Mouse (Mus musculus) c-Kit-negative CD71-positive TER-119-positive erythroid progenitor cells, embryonic 14.5 days (primary cell): Measurements from ENCODE around the gene Elmod3.
A peak's percentile ranks its signal among the peaks of the same experiment; 100 is the strongest.

Experiments
- DNase-seq: peaks from one replicate; pipeline ENCODE4 v3.0.0-alpha.2; 2013; ENCODE audit warnings: low read depth, low spot score

Gene Elmod3

DNA sequence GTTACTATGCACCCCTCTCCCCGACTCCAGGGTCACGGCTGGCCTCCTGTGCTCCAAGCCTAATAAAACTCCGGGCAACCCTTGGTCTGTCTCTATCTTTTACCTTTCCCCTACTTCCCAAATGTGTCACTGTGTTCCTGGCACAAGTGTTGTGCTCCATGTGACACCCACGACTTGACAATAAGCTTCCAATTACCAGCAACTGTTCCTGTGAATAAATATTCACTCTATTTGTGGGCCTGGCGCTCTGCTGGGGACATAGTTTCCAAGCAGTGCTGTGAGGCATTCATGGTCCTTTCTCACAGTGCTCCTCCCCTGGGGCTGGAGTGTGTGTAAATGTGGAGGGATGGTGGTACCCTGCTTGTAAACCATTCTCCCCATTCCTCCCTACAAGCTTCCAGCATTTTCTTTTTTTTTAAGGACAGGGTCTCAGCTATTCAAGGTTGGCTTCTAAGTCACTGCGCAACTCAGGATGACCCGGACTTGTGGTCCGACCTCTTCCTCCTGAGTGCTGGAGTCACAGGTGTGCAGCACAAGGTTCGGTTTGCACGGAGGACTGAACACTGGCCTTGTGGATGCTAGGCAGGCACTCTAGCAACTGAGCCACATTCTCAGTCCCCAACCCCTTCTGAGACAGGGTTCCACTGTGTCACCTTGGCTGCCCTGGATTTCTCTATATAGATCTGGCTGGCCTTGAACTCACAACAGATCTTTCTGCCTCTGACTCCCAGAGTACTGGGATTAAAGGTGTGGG lies 27.4 kb downstream of the Elmod3 start:
- DNase-seq: no peak

DNA sequence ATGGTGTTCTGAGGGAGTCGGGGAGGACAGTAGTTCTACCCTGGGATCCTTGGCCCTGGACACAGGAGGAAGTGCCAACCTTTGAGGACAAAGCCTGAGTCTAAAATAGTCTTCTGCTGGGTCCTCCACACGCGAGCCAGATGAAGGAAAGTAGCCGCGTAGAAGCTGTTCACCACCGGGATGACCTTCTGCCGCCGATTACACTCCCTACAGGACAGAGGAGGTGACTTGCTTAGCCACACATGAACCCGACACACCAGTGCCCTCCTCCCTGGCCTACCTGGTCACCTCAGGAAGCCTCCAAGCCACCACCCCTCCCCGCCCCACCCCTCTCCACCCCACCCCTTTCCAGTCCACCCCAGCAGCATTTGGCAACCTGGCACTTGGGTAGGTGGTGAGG lies 29.5 kb downstream of the Elmod3 start:
- no peak for DNase-seq

DNA sequence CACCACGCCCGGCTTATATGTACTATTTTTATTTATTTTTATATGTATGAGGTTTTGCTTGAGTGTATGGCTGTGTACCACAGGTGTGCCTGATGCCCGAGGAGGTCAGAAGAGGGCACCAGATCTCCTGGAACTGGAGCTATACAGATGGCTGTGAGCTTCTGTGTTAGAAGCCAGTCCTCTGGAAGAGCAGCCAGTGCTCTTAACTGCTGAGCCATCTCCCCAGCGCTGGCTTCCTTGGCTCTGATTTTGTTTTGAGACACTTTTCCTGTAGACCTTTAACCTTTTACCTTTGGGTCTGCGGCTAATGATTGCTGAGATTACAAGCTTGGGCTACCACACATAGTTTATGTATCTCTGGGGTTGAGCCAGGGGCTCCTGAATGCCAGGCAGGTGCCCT lies 30.7 kb downstream of the Elmod3 start:
- no peak for DNase-seq

DNA sequence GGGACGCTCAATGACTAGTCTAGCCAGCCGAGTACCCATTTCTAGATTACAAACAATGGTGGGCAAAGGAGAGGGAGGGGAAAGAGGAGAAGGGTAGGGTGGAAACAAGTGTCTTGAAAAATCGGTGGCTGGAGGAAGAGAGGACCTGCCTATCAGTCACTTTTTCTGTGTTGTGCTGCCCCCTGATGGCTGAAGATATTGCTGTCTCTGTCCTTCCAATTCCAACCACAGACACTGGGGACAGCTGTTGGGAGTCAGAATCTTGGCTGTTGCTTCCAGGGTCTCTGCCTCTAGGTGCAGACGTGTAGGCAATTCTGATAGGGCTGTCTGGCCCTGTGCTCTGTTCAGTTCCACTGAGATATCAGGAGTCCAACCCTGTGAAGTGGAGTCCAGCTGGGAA lies 32.2 kb downstream of the Elmod3 start:
- peak; percentile 42 for DNase-seq

DNA sequence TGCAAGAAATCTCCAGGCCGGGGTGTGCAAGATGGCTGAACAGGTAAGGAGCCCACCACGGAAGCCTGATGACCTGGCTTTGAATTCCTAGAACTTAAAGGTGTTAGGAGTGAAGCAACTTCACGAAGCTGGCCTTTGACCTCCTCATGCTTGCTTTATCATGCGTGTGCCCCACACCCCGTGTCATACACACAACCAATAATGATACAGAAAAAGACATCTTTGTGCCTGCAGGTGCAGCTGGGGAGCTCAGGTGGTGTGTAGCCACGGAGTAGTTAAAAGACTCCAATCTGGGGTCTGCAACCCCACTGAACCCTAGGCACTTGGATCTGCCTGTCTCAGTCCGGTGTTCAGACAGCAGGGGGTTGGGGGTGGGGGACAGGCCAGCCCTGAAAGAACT lies 32.7 kb downstream of the Elmod3 start:
- no peak for DNase-seq

DNA sequence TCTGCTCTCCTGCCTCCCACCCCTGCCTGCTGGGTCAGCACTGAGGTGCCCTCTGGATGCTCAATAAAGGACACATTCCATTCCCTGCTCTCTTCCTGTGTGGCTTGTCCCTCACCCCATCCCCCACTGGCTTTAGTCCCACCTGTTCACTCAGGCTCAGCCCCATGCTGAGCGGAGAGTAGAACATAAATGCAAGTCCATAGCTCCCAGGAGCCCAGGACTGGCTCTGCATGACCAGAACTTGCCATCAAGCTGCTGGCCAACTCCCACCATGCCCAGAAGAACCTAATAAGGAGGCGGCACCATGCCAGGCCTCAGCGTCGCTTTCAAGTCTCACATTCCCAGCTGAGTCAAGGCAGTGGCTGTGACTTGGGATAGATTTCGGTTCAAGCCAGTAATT lies 35.3 kb downstream of the Elmod3 start:
- no peak for DNase-seq

DNA sequence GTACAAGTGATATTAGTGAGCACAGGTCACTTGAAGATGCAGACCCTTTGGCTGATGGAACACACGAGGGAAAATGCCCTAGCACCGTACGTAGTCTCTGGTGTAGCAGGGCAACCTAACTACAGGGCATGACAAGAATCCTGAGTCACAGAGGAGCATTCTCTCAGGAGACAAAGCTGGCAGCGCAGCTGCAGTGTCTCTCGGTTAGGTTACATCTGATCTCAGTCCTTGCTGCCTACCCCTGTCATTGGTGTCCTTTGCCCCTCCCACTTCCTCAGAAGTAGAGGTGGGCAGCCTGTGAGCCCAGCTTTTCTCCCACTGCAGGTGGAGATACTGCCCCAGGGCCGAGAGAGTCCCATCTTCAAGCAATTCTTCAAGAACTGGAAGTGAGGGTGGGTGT lies 35.7 kb downstream of the Elmod3 start:
- DNase-seq: no peak

DNA sequence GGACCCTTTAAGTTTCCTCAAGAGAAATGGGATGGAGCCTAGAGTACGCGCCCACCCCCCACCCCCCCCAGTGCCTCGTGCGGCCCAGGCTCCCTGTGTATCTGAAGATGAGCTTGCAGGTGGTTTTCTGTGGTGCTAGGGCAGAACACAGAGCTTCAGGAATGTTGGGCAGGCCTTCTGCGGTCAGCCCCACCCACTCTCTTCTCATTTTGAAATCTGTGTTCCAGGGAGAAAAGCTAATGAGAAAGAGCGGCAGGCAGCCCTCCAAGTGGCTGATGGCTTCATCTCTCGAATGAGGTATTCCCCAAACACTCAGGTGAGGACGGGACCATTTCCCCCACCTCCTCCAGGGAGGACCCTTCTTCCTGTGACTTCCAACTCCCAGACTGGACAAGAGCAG lies 37.4 kb downstream of the Elmod3 start:
- DNase-seq: no peak

DNA sequence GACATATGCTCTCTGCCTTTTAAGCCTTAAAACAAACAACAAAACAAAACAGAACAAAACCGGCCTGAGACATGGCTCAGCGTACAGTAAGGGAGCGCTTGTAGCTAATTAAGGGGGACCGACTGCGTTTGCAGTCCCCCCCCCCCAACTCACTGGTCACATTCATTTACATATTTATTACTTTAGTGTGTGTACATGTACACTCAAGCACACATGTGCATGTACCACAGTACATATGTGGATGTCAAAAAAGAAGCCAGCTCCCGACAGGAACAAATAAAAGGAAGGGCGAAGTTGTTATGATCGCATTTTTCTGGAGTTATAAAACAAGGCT lies 45.2 kb downstream of the Elmod3 start:
- DNase-seq: no peak

DNA sequence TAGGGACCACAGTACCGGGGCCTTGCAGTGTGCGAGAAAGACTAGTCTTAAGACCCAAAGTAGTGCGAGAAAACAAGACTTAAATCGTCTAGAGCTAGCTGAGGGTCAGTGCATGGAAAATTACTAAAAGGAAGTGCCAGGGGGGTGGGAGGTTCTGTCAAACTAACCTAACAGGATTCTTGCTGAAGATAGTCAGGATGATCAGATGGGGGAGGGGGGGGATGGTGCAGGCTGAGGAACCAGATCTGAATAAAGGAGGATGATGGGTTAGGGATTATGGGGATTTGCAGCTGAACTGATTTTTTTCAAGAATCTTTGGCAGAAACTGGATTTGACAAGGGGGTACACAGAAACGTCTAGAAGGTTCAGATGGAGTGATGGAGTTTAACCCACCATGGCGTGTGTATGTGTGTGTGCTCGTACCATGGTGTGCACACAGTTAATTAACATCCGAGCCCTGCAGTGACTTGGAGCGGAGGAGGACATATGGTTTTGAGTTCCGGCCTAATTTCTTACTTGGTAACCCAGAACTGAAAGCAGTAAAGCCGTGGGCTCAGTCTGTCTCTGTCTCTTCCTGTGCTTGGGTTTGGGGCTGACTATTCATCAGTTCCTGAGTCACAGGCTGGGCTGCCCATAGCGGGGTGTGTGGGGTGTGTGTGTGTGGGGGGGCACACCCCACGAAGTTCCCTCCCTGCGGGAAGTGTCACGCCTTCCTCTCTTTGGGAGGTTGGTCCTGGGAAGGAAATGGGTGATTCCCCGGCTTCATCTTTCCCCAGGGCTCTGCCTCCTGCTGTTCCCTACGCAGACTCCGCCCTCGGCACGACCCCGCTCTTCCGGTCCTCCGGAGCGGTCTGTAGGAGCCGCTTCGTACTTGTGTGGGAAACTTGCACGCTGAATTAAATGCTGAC lies 45.8 kb downstream of the Elmod3 start:
- no peak for DNase-seq

DNA sequence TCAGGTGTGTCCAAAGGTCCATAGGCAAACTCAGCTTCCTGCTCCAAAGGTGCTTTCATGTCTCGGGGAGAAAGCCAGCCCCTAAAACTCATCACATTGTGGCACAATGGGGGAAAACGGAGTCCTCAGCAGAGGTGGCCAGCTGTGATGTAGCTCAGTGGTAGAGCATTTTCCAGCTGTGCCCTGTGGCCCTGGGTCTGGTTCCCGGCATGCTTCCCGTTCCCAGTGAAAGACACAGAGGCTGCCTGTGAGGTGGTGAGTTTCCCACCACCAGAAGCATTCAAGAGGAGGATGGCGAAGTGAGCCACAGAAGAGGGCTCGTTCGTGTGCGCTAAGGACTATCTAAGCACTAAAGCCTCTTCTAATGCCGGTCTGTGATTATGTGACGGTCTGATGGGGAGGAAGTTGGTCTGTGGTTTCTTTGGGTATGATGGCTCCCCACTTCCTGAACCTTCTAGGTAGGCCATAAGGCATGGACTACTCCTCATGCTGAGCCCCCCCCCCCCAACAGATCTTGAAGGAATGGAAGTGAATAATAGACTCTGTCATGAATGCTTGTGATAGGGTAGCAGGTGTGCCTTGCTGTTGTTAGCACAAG lies 47.6 kb downstream of the Elmod3 start:
- DNase-seq: no peak

DNA sequence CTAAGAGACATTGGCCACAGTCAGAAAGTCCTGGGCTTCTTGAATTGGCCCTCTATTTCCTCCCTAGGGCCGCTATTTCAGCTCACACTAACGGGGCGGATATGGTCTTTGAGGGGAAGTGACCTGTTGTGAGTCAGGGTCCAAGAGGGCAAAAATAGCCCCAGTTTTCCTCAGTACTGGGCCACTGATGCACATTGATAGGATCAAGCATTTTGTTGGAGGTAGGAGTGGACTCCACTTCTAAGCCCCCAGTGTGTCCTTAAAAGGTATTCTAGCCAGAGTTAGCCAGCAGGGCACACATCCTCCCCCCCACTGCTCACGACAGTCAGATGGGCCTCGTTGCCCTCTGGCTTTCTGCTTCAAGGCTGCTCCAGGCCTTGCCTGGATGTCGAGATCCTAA lies 48.2 kb downstream of the Elmod3 start:
- no peak for DNase-seq

DNA sequence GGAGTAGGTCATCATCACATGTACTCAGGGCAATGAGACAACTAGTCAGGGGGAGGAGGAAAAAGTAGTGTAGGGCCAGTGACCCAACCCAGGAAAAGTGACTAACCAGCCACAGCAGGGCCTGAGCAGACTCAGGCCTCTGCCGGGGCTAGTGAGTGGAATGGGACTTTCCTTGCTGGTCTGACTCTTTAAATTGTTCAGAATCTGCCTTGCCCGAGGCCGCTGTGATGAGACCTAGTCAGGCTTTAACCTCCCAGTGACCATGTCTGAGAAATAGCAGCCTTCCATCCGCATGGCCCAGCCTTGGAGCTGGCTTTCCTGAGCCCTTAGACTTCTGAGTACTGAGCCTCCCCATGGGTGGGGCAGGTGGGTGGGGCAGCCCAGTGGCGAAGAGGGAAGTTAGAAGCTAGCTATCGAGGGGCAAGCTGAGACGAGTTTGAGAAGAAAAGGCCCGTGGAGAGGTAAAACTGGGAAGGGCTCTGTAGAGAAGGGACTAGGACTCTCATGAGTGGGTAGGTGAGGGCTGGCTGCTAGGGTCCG lies 49.1 kb downstream of the Elmod3 start:
- peak; percentile 28 for DNase-seq

DNA sequence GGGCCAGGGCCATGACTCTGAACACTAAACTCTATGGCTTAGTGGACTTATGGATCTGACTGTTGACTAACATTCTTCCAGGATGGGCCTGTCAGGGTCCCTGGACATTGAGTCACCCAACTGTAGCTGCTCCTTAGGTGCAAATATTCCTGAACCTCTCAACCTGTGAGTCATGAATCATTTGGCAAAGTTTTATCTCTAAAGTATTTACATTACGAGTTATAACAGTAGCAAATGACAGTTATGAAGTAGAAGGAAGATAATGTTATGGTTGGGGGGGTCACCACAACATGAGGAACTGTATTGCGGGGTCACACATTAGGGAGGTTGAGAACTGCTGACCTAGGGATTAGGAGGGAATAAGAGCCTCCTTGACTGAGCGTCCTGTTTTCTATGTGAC lies 50.4 kb downstream of the Elmod3 start:
- no peak for DNase-seq

DNA sequence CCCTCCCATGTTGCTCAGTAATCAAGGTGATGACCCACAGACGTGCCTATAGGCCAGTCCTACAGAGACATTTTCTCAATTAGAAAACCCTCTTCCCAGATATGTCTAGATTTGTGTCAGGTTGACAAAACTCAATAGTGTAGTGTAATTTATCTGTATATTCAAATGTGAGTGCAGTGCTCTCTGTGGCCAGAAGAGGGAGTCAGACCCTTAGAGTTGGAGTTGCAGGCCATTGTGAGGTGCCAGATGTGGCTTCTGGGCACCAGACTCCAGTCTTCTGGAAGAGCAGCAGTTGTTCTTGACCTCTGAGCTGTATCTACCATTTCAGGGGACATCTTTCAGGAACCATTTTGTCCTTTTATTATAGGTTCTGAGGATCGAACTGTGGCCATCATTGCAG lies 51.1 kb downstream of the Elmod3 start:
- DNase-seq: no peak

DNA sequence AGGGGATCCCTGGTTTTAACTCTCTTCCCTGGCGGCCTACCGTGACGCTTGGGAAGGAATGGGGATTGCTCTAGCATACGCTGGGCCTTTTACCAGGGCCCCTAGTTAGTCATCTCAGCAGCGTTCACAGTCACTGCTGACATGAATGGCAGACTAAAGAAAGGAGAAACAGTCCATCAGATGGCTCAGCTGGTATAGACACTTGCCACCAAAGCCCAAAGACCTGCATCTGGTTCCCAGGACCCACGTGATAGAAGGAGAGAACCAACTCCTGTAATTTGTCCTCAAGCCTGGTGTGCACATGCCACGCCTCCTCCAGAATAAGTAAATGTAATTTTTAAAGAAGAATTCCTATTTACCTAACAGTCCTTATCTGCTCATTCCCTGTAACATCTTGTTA lies 52.8 kb downstream of the Elmod3 start:
- DNase-seq: no peak

DNA sequence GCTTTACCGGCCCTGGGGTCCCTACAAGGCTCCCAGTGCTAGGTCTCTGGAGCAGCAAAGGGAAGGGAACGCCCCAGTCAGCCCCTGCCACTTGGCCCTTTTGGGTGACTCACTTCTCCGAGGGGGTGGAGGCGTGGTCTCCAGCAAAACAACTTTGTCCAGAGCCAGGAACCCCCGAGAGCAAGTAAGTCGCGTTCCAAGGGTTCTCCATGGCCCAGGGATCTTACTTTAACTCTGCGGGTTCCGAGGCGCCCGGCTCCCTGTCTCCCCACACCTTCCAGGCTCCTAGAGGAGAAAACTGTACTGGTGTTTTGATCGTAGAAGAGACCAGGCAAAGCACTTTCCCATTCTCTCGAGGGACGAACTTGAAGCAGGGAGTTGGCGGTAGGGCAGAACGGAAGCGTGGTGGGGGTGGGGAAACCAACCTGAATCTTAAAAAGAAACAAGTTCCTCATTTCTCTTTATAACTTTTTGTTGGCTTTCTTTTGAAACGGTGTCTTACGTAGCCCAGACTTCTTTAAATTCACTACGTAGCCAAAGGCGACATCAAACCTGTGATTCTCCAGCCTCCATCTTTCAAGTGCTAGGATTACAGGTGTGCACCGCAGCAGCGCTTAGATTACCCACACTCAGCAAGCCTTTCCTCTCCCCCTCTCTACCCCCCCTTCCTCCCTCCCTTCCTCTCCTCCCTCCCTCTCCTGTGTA lies 53.8 kb downstream of the Elmod3 start, which contains the start of gene Capg:
Gene Capg (plus strand): TSS at position 109 of the 705 bp plus-strand sequence.
- no peak for DNase-seq

DNA sequence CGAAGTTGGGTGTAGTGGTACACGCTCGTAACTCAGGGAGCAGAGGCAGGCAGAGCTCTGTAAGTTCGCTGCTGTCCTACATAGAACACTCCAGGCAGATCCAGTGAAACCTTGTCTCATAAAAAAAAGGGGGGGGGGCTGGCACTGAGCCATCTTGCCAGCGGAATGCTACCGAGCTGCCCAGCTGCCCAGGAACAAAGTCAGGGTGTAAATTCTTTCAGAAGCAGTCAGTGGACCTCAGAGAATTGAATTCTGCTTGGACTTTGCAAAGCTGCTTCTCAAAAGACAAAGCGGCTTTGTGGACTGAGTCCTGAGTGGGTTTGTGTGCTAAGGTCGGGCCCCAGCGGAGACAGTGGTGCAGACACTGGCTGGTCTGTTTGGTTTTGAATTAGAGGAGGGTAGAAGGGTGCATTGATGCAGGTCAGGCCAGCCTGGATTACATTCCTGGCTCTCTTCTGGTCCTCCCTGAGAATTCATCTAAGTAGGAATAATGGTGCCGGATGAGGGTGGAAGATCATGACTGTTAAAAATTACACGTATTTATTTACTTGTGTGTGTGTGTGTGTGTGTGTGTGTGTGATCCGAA lies 54.9 kb downstream of the Elmod3 start:
- no peak for DNase-seq

DNA sequence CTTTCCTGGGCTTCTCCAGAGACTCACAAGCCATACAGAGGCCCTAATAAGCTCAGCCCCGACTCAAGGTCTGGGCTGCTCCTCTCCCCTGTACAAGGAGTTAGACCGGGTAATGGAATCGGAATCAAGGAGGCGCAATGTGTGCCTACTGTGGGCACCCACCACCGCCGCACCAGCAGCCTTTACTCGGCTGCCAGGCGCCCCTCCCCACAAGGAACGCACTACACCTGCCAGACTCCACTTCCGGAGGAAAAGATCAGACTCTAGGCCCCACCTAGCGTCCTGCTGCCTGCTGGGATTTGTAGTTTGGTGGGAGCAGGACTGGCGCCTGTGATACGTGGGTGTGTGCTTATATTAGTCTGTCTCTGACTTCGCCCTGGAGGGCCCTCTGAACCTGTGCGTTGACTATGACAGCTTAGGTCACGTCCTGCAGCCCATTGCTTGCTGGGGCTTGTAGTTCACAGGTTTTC lies 59.6 kb downstream of the Elmod3 start:
- DNase-seq: peak; percentile 51

DNA sequence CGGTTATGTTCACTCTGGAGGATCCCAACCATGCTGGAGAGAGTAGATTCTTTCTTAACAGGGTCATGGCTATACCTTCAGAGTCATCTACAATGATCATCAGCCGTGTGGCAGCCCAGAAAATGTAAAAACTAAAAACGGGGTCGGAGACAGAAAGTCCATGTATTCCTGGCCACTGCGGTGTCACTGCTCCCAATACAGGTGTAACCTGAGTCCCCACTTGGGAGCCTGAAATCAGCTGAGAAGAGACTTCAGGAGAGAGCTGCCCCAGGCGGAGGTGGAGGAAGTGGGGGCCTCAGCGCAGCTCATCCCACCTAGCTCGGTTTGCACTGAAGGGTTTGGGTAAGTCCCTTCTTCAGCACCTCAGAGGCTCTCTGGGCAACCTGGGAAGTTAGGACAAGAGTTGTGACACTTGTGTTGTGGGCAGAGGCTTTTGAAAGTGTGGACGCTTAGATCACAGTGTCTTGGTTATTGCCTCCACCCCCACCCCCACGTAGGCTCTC lies 60.2 kb downstream of the Elmod3 start:
- no peak for DNase-seq

DNA sequence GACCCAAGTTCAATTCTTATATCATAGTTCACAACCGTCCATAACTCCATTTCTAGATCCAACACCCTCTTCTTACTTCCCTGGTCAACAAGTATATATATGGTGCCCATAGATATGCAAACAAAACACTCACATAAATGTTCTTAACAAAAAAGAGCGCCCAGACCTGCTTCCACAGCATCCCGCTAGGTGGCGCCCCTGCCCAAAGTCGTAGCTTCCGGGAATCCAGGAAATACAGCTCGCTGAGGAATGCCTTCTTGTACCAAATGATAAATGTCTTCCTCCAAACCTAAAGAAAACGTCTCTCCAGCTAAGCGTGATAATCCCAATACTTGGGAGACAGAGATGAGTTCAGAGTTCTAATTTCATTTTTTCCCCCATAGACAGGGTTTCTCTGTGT lies 63.0 kb downstream of the Elmod3 start:
- peak; percentile 57 for DNase-seq
